Mouse (Mus musculus) megakaryocyte, embryonic 14.5 days (primary cell): ENCODE data around the gene Pde4dip.

ENCODE experiments used
- FLI1 ChIP-seq: IDR thresholded peaks from 2 replicates; pipeline ENCODE4 v1.6.1; 2012; ENCODE audit warnings: low read length, inconsistent platforms, mixed read lengths
- GATA1 ChIP-seq: IDR thresholded peaks from 3 replicates; pipeline ENCODE4 v1.6.1; 2012; ENCODE audit warnings: mixed read lengths, low read length, inconsistent platforms, borderline replicate concordance

DNA sequence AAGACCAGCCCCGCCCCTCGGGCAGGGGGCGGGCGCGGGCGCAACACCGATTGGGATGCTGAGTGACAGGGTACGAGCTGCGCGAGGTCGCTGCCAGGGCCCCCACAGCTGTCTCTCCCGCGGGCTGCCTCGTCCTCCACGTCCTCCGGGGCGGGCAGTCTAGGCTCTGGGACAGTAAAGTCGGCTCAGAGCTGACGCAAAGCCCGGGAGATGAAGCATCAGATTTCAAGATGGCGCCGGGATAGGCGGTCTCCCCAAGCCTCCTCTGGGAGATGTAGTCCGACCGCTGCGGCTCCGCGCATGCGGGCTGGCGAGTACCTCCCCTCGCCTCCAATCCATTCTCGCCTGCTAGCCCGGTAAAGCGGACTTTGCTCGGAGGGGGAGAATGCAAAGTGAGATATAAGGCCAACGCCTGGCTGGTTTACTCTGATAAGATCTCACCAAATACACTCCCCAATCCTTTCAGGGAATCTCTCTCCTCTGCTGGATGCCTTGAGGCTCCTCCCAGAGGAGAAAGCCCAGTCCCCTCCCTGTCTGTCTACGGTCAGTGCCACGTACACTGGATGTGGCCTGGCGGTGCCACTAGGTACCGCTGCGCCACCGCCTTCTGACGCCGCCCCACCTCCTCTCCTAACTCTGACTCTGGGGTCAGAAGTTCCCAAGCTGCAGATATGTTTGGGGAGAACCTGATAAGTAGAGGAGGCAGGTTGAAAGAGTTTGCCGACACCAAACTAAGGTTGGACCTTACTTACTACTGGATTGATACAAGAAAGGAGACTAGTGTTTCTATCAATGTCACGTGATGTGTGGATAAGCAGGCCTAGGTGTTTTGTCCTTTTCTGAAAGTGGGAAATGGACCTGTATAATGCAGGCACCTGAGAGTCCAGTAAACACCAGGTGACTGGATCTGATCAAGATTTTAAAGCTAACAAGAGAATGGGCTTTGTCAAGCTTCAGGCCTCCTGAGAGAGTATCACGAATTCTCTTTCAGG is 120.4 kb downstream of the Pde4dip start:
- no peak for TF ChIP-seq GATA1
- no peak for TF ChIP-seq FLI1
